Mouse (Mus musculus): ENCODE data around the gene Ly6g5c. TPM values are rescaled to one million over a fixed set of nuclear protein-coding genes. Genes with fewer than 3 reads are reported as not detected.

Gene Ly6g5c
- polyA plus RNA-seq, 1 experiment, result not detected

- peaks cover 76% of the 10 kb centered on the region for H3K36me3 ChIP-seq (ENCODE audit: control insufficient read depth)
- H3K4me1 ChIP-seq (ENCODE audit: control insufficient read depth), result peaks cover 63% of the 10 kb centered on the region
- no peaks in the 10 kb centered on the region for H3K9me3 ChIP-seq (ENCODE audit: control insufficient read depth, low read length)
- no peak for TF ChIP-seq TAL1 (IDR thresholded peaks at IDR 0.05; ENCODE audit: low read length)
- no peak for TF ChIP-seq GATA1 (IDR thresholded peaks at IDR 0.05; ENCODE audit: low read length)
- H3K4me3 ChIP-seq (replicated peaks), result no peak overlapping the region
- no peaks in the 10 kb centered on the region for H3K27me3 ChIP-seq (ENCODE audit: control insufficient read depth)
Observed at GRCm38 (mm10) chr17:35102299-35102698, 5.8 kb upstream of the Ly6g5c start.

- no peaks in the 10 kb centered on the region for H3K27me3 ChIP-seq (ENCODE audit: control insufficient read depth)
- H3K4me3 ChIP-seq (replicated peaks), result no peak overlapping the region
- H3K36me3 ChIP-seq (ENCODE audit: control insufficient read depth), result peaks cover 67% of the 10 kb centered on the region
- H3K4me1 ChIP-seq (ENCODE audit: control insufficient read depth), result peaks cover 61% of the 10 kb centered on the region
- no peak for TF ChIP-seq TAL1 (IDR thresholded peaks at IDR 0.05; ENCODE audit: low read length)
- no peak for TF ChIP-seq GATA1 (IDR thresholded peaks at IDR 0.05; ENCODE audit: low read length)
- H3K9me3 ChIP-seq (ENCODE audit: control insufficient read depth, low read length), result no peaks in the 10 kb centered on the region
Observed at GRCm38 (mm10) chr17:35103221-35103690, 4.8 kb upstream of the Ly6g5c start.

DNA sequence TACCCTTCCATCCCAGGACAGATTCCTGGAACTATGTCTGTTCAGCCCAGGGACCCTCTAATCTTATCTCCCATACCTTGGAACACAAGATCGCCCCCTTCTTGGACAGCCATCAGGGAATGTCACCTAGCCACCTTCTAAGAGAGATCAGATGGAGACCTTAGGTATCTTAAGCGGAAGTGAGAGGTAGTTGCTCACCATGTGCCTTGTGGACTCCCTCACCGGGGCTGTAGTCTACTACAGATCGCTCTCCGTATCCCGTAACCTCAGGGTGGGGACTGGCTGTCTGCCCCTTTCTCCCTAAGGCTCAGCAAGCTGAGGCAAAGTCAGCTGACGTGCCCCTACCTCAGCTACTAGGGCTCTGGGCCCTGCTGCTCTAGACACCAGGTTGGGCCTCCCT is 4.0 kb upstream of the Ly6g5c start:
- H3K36me3 ChIP-seq (ENCODE audit: control insufficient read depth), result peaks cover 59% of the 10 kb centered on the region
- H3K27me3 ChIP-seq (ENCODE audit: control insufficient read depth), result no peaks in the 10 kb centered on the region
- no peak for TF ChIP-seq GATA1 (IDR thresholded peaks at IDR 0.05; ENCODE audit: low read length)
- no peak for TF ChIP-seq TAL1 (IDR thresholded peaks at IDR 0.05; ENCODE audit: low read length)
- H3K4me3 ChIP-seq (replicated peaks), result peak overlapping the region; percentile 23
- H3K9me3 ChIP-seq (ENCODE audit: control insufficient read depth, low read length), result no peaks in the 10 kb centered on the region
- peaks cover 58% of the 10 kb centered on the region for H3K4me1 ChIP-seq (ENCODE audit: control insufficient read depth)

DNA sequence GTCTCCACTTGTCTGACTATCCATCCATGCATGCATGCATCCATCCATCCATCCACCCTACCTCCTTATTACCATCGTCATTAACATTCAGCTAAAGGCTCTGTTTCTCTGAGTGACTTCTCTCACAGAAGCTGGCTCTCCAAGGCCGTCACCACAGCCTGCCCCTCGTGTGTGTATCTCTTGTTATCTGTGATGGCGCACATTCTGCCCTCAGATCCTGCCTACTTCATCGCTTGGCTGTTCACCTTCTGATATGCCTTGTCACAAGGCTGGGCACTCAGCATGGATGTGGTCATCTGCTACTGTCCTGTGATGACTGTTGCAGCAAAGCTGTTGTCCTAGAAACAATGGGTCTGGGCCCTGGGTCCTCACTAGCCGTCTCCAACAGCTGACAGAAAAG is 3.3 kb upstream of the Ly6g5c start:
- Histone ChIP-seq H3K36me3 (ENCODE audit: control insufficient read depth) (peaks cover 52% of the 10 kb centered on the region), H3K4me1 (ENCODE audit: control insufficient read depth) (peaks cover 58% of the 10 kb centered on the region), H3K9me3 (ENCODE audit: control insufficient read depth, low read length) (no peaks in the 10 kb centered on the region), H3K4me3 (replicated peaks) (peak overlapping the region; percentile 5), H3K27me3 (ENCODE audit: control insufficient read depth) (no peaks in the 10 kb centered on the region)
- TF ChIP-seq GATA1 (IDR thresholded peaks at IDR 0.05; ENCODE audit: low read length) (peak; percentile 73), TAL1 (IDR thresholded peaks at IDR 0.05; ENCODE audit: low read length) (peak; percentile 83)

DNA sequence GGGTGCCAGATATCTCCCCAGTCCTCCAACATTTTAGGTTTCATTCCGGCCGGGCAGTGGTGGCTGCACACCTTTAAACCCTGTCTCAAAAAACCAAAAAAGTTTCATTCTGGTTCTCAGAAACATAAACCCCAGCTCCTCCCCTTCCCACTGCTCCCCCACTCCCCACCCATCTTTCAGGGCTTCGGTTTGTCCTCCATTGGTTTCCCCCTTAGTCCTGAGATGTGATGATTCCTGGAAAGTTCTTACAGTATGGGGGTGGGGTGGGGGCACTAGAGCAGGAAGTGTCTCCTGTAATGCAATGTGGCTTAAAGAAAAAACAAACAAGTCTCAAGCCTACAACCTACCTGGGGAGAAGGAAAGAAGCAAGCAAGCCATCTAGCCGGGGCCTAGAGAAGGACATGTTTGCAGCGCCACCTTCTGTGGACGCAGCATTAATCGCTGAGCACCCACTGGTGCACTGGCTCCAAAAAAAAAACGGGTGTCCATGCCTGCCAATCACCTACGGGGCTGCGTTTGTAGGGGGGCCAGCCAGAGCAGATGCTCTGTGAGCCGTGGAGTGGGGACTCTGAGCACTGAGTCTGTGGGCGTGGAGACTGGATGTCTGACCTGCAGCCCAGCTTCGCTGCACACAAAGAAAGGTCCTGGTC is 2.2 kb upstream of the Ly6g5c start:
- Histone ChIP-seq H3K27me3 (ENCODE audit: control insufficient read depth) (peaks cover 2% of the 10 kb centered on the region; the same call in 1 of the 2 replicates), H3K4me3 (replicated peaks) (no peak overlapping the region), H3K4me1 (ENCODE audit: control insufficient read depth) (peaks cover 50% of the 10 kb centered on the region), H3K36me3 (ENCODE audit: control insufficient read depth) (peaks cover 41% of the 10 kb centered on the region), H3K9me3 (ENCODE audit: control insufficient read depth, low read length) (no peaks in the 10 kb centered on the region)
- TF ChIP-seq TAL1 (IDR thresholded peaks at IDR 0.05; ENCODE audit: low read length), result no peak
- no peak for TF ChIP-seq GATA1 (IDR thresholded peaks at IDR 0.05; ENCODE audit: low read length)

DNA sequence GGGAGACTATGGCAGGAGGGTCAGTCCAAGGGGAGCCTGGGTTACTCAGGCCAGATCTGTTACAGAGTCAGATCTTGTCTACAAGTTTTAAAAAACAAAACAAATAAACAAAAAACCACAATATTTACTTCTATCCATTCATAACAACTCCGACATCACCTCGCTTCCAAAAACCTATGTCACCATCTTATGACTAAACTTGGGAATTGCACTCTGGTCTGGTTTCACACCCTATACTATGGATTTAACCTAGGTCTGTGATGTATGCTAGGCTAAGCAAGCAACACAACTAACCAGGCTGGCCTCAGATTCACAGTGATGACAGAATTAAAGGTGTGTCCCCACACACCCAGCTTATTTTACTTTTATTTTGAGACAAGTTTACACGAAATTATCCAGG is 1.6 kb upstream of the Ly6g5c start:
- Histone ChIP-seq H3K36me3 (ENCODE audit: control insufficient read depth) (peaks cover 34% of the 10 kb centered on the region), H3K4me1 (ENCODE audit: control insufficient read depth) (peaks cover 48% of the 10 kb centered on the region), H3K27me3 (ENCODE audit: control insufficient read depth) (peaks cover 2% of the 10 kb centered on the region; the same call in 1 of the 2 replicates), H3K4me3 (replicated peaks) (no peak overlapping the region), H3K9me3 (ENCODE audit: control insufficient read depth, low read length) (no peaks in the 10 kb centered on the region)
- TF ChIP-seq TAL1 (IDR thresholded peaks at IDR 0.05; ENCODE audit: low read length) (no peak), GATA1 (IDR thresholded peaks at IDR 0.05; ENCODE audit: low read length) (no peak)

GRCm38 (mm10) chr17:35111774-35112173 is 3.7 kb downstream of the Ly6g5c start:
- TF ChIP-seq GATA1 (IDR thresholded peaks at IDR 0.05; ENCODE audit: low read length) (no peak), TAL1 (IDR thresholded peaks at IDR 0.05; ENCODE audit: low read length) (no peak)
- H3K4me1 ChIP-seq (ENCODE audit: control insufficient read depth), result no peaks in the 10 kb centered on the region; the same call in 1 of the 2 replicates
- no peaks in the 10 kb centered on the region for H3K9me3 ChIP-seq (ENCODE audit: control insufficient read depth, low read length)
- no peak overlapping the region for H3K4me3 ChIP-seq (replicated peaks)
- H3K27me3 ChIP-seq (ENCODE audit: control insufficient read depth), result peaks cover 2% of the 10 kb centered on the region; the same call in 1 of the 2 replicates
- peaks cover 29% of the 10 kb centered on the region for H3K36me3 ChIP-seq (ENCODE audit: control insufficient read depth)

DNA sequence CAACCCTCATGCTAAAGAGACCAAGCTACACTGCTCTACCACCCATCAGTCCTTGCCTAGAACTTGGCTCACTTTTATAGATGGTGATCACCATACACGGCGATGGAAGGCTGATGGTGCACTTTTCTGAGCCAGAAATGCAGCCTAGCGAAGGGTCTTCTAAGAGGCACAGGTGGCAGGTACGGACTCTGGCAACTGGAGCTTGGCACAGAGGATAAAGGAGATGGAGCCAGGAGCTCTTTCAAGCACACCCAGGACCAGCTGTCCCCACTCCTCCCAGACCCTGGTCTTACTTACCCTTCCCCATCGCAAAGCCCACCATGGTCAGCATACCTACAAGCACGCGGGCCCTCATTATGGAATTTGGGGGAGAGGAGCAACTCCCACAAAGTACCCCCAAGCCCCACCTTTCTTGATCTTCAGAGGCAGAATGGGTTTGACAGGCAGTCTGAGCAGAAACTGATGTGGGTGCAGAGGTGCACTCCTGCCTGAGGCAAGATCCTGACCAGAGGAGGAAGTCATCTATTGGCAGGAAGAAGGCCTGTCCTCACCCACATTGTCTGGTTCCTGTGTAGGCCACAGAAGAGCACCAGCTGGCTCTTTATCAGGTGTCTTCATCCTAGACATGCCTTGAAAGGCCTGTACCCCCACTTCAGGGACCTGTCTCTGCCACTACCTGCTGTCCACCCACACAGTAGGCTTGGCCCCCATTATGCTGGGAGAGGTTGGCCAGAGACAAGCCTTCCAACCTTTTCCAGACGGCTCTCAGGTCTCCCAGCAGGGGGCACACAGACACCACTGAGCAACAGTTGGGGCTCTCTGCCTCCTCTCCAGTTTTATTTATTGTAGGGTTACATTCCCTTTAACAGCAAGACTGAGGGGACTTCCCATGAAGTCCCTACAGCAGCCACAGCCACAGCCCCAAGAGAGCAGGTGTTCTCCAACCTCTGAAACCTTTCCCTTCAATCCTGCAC is 7.3 kb downstream of the Ly6g5c start, which contains the start of gene Ly6g5b:
Gene Ly6g5b, minus strand, starts transcription at position 383 of the 974 bp plus-strand sequence.
- Histone ChIP-seq H3K4me3 (replicated peaks) (no peak within 1 kb of the TSS), H3K36me3 (ENCODE audit: control insufficient read depth) (peaks cover 58% of the 10 kb centered on the region), H3K4me1 (ENCODE audit: control insufficient read depth) (peaks cover 12% of the 10 kb centered on the region), H3K27me3 (ENCODE audit: control insufficient read depth) (peaks cover 2% of the 10 kb centered on the region; the same call in 1 of the 2 replicates), H3K9me3 (ENCODE audit: control insufficient read depth, low read length) (no peaks in the 10 kb centered on the region)
- no peak for TF ChIP-seq TAL1 (IDR thresholded peaks at IDR 0.05; ENCODE audit: low read length)
- no peak for TF ChIP-seq GATA1 (IDR thresholded peaks at IDR 0.05; ENCODE audit: low read length)

DNA sequence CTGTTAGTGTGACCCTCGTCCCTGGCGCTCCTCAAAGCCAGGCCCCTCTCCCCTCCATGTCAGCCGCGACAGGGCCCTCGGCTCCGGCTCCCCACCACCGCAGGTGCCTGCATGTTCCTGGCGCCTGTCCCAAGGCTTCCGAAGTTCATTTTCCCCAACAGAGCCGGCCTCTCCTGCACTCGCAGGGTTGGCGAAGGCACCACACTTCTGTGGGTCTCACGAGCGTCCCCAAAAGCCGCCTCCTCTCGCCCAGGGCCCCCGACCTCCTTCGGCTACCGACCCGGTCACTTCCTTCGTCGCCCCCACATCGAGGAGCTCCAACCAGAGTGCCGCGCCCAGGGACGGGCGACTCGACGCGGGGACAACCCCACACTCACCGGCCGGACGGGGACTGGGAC is 12.7 kb downstream of the Ly6g5c start:
- peaks cover 68% of the 10 kb centered on the region for H3K36me3 ChIP-seq (ENCODE audit: control insufficient read depth)
- no peaks in the 10 kb centered on the region for H3K9me3 ChIP-seq (ENCODE audit: control insufficient read depth, low read length)
- peaks cover 52% of the 10 kb centered on the region for H3K4me1 ChIP-seq (ENCODE audit: control insufficient read depth)
- peak overlapping the region; percentile 74 for H3K4me3 ChIP-seq (replicated peaks)
- no peak for TF ChIP-seq TAL1 (IDR thresholded peaks at IDR 0.05; ENCODE audit: low read length)
- no peak for TF ChIP-seq GATA1 (IDR thresholded peaks at IDR 0.05; ENCODE audit: low read length)
- H3K27me3 ChIP-seq (ENCODE audit: control insufficient read depth), result no peaks in the 10 kb centered on the region
